Mouse (Mus musculus) B cell, adult 2 months (primary cell): Measurements from ENCODE around the gene Gm13275.
"Not testable (repeated sequence)": the region's sequence is repeated elsewhere in the genome, so short reads cannot be mapped to it uniquely, and the experiment has no call there.

Experiments used
- DNase-seq, 2 experiments: peaks; one replicate each; pipeline ENCODE4 v3.0.0; 2022

Gene Gm13275

GRCm38 (mm10) chr4:88793936-88794675 is at the start of gene Gm13275:
TSS of gene Gm13275 (plus strand) at chr4:88794487.
- DNase-seq = peak; percentile 78 to 85

- DNase-seq = no peak
These were observed 44.4 kb upstream of the Gm13275 start for GRCm38 (mm10) chr4:88749926-88750325.

- DNase-seq = peak; percentile 76 to 78
These were observed 39.4 kb upstream of the Gm13275 start, which contains the start of gene Gm13271 for GRCm38 (mm10) chr4:88754818-88755340. TSS of gene Gm13271 (plus strand) at chr4:88754868.

- DNase-seq = not testable (repeated sequence)
These were observed 37.4 kb upstream of the Gm13275 start for GRCm38 (mm10) chr4:88756581-88757513.

GRCm38 (mm10) chr4:88757628-88758031 is 36.7 kb upstream of the Gm13275 start:
- DNase-seq = peak; percentile 91 to 93

GRCm38 (mm10) chr4:88758751-88759150 is 35.5 kb upstream of the Gm13275 start:
- DNase-seq = peak; percentile 22 to 27

GRCm38 (mm10) chr4:88759610-88760268 is 34.5 kb upstream of the Gm13275 start, which contains the start of gene Gm13283:
TSS of gene Gm13283 (plus strand) at chr4:88760119.
- peak; percentile 48 to 52 for DNase-seq

GRCm38 (mm10) chr4:88760431-88760830 is 33.9 kb upstream of the Gm13275 start:
- peak; percentile 53 to 54 for DNase-seq

- DNase-seq = peak; percentile 79
These were observed 32.5 kb upstream of the Gm13275 start for GRCm38 (mm10) chr4:88761776-88762175.

GRCm38 (mm10) chr4:88762341-88762740 is 31.9 kb upstream of the Gm13275 start:
- DNase-seq = peak in 1 of 2 experiments; percentile 17

- DNase-seq = peak; percentile 27 to 37
These were observed 30.8 kb upstream of the Gm13275 start for GRCm38 (mm10) chr4:88763384-88764018.

GRCm38 (mm10) chr4:88773534-88773933 is 20.8 kb upstream of the Gm13275 start, which contains the start of gene Gm13290:
TSS of gene Gm13290 (plus strand) at chr4:88773834.
- DNase-seq = not testable (repeated sequence)

- not testable (repeated sequence) for DNase-seq
These were observed 17.7 kb upstream of the Gm13275 start, which contains the start of gene Gm13289 for GRCm38 (mm10) chr4:88776622-88777021. TSS of gene Gm13289 (plus strand) at chr4:88776922.

GRCm38 (mm10) chr4:88779550-88779949 is 14.7 kb upstream of the Gm13275 start, which contains the start of gene Gm13272:
TSS of gene Gm13272 (plus strand) at chr4:88779850.
- DNase-seq = not testable (repeated sequence)

GRCm38 (mm10) chr4:88780320-88780719 is 14.0 kb upstream of the Gm13275 start:
- peak in 1 of 2 experiments; percentile 26 for DNase-seq

GRCm38 (mm10) chr4:88781831-88782230 is 12.5 kb upstream of the Gm13275 start, which contains the start of gene Ifnz:
TSS of gene Ifnz (plus strand) at chr4:88782131.
- DNase-seq = not testable (repeated sequence)

GRCm38 (mm10) chr4:88782335-88782734 is 12.0 kb upstream of the Gm13275 start:
- DNase-seq = peak; percentile 11 to 19

GRCm38 (mm10) chr4:88785409-88785808 is 8.9 kb upstream of the Gm13275 start, which contains the start of gene Gm13276:
TSS of gene Gm13276 (plus strand) at chr4:88785709.
- DNase-seq = not testable (repeated sequence)

- DNase-seq = peak; percentile 77 to 78
These were observed 5.9 kb upstream of the Gm13275 start, which contains the start of gene Gm13277 for GRCm38 (mm10) chr4:88788402-88788801. TSS of gene Gm13277 (plus strand) at chr4:88788632.

GRCm38 (mm10) chr4:88791250-88791649 is 3.0 kb upstream of the Gm13275 start, which contains the start of gene Gm13278:
TSS of gene Gm13278 (plus strand) at chr4:88791550.
- not testable (repeated sequence) for DNase-seq

- not testable (repeated sequence) for DNase-seq
These were observed 2.8 kb downstream of the Gm13275 start, which contains the start of gene Gm13279 for GRCm38 (mm10) chr4:88797097-88797496. TSS of gene Gm13279 (plus strand) at chr4:88797397.
